In the genomic region with DNA sequence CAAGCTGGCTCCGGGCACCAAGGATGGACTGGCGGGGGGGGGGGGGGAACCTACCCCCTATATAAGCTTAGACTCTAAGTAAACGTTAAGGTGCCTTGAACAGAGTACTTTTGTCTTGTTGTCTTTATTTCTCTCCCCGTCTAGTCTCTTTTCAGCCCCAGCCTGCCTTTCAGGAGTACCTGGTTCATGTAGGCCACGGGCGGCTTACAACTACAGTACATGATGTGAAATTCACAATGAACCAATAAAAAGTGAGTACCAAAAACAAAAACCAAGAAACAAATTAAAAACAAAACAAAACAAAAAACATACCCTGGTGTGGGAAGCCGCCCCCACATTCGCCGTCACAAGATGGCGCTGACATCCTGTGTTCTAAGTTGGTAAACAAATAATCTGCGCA, we compare ENCODE assay signal across 35 mouse cellular contexts. TPM values are rescaled to one million over a fixed set of nuclear protein-coding genes. Genes with fewer than 3 reads are reported as not detected.
"Had no signal": no experiment of that assay in that cellular context is flagged by ENCODE, and none has a peak within 500 bp of the region (broad histone marks: within the 10 kb centered on the region; RNA-seq: fewer than 3 reads in every experiment).

No protein-coding gene starts in this region.

- H3K27ac ChIP-seq: heart, embryonic 13.5 days; heart, embryonic 15.5 days; hindbrain, embryonic 14.5 days; hindbrain, postnatal 0 days; intestine, embryonic 15.5 days; layer of hippocampus, adult 2 months; limb, embryonic 10.5 days; limb, embryonic 12.5 days; liver, embryonic 13.5 days; liver, embryonic 15.5 days had no signal

- DNase-seq: gastrocnemius, postnatal 14 days; gastrocnemius, postnatal 36 days; heart, adult 18-20 months; heart, postnatal 14 days; heart, postnatal 36 days; kidney, adult 18-20 months; kidney, adult 8-10 months; kidney, postnatal 10 days; kidney, postnatal 25 days; kidney, postnatal 4 days; liver; liver, embryonic 13.5 days; liver, postnatal 0 days had no signal

- H3K4me1 ChIP-seq: heart, embryonic 13.5 days; heart, embryonic 15.5 days; intestine, embryonic 15.5 days; limb, embryonic 10.5 days; limb, embryonic 12.5 days; liver, embryonic 13.5 days; liver, embryonic 15.5 days had no signal

- H3K4me2 ChIP-seq: heart, embryonic 11.5 days; heart, embryonic 13.5 days; heart, embryonic 15.5 days; hindbrain, embryonic 14.5 days; intestine, embryonic 15.5 days; limb, embryonic 12.5 days; liver, embryonic 11.5 days; liver, embryonic 13.5 days; liver, embryonic 15.5 days had no signal

- ATAC-seq: hindbrain, postnatal 0 days; inflammation-experienced regulatory T-cells, adult 6 months; intestine, postnatal 0 days; liver, postnatal 0 days had no signal

- H3K9me3 ChIP-seq: heart, embryonic 13.5 days; heart, embryonic 15.5 days; intestine, embryonic 15.5 days; limb, embryonic 10.5 days; limb, embryonic 12.5 days; liver, embryonic 13.5 days; liver, embryonic 15.5 days had no signal

- H3K4me3 ChIP-seq: heart, embryonic 13.5 days; heart, embryonic 15.5 days; intestine, embryonic 15.5 days; layer of hippocampus, adult 2 months; limb, embryonic 10.5 days; limb, embryonic 12.5 days; liver, embryonic 13.5 days; liver, embryonic 15.5 days had no signal

- H3K27me3 ChIP-seq: heart, embryonic 13.5 days; heart, embryonic 15.5 days; intestine, embryonic 15.5 days; limb, embryonic 12.5 days; liver, embryonic 13.5 days; liver, embryonic 15.5 days had no signal

- H3K9ac ChIP-seq: heart, embryonic 13.5 days; heart, embryonic 15.5 days; hindbrain, embryonic 14.5 days; intestine, embryonic 15.5 days; limb, embryonic 12.5 days; liver, embryonic 13.5 days; liver, embryonic 15.5 days; liver, postnatal 0 days had no signal

- H3K36me3 ChIP-seq: heart, embryonic 13.5 days; heart, embryonic 15.5 days; intestine, embryonic 15.5 days; limb, embryonic 10.5 days; limb, embryonic 12.5 days; liver, embryonic 13.5 days; liver, embryonic 15.5 days had no signal

RNA-seq across cellular contexts. Expression of a gene that starts 15.2 kb away (rescaled TPM):
- total RNA-seq: gastrocnemius, adult 8-10 months; hindbrain, postnatal 0 days; layer of hippocampus, adult 2 months; layer of hippocampus, postnatal 25 days; left cerebral cortex, adult 18-20 months; left cerebral cortex, adult 8-10 months; left cerebral cortex, postnatal 14 days; left cerebral cortex, postnatal 36 days had no signal
- polyA plus RNA-seq: heart, embryonic 13.5 days; heart, postnatal 0 days; hindbrain, embryonic 11.5 days; hindbrain, embryonic 14.5 days; hindbrain, postnatal 0 days; kidney, embryonic 14.5 days; limb, embryonic 10.5 days had no signal
